Mouse (Mus musculus) ES-Bruce4 (cell line): ENCODE data around the gene Samsn1.

Source experiments
- CTCF ChIP-seq: IDR thresholded peaks from one replicate; pipeline ENCODE4 v1.8.1; 2011; ENCODE audit warnings: low read depth, low read length
- EP300 ChIP-seq: IDR thresholded peaks from 2 replicates; pipeline ENCODE4 v1.6.1; 2011; ENCODE audit warnings: low read depth, low read length; ENCODE audit not compliant: insufficient read depth
- POLR2A ChIP-seq: IDR thresholded peaks from one replicate; pipeline ENCODE4 v1.8.1; 2011; ENCODE audit warnings: low read length; ENCODE audit not compliant: insufficient read depth

DNA sequence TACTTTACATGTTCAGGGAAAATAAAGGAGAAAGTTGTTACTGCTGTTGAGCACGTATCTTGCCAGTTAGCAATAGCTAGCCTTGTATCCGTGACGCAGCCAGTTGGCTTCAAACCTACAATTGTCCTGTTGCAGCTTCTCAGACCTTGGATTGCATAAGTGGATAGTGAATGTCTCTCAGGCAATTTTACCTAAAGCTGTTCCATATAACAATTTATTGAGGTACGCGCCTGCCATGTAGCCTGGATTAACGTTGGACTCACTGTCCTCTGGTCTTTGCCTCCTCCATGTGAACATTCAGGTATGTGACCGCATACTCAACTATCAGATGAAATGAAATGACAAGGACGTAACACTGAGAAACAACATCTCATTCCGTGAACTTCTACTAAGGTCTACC lies 179.1 kb downstream of the Samsn1 start:
- TF ChIP-seq POLR2A: no peak
- TF ChIP-seq EP300: no peak
- TF ChIP-seq CTCF: no peak
